Mouse (Mus musculus) frontal cortex, postnatal 14 days (tissue): Measurements from ENCODE around the gene Smoc2.
A peak's percentile ranks its signal among the peaks of the same experiment; 100 is the strongest.

ENCODE experiments used
- DNase-seq, 2 experiments: peaks; one replicate each; pipeline ENCODE4 v3.0.0; 2022; ENCODE audit warnings: low spot score in 2 of 2

The Smoc2 gene

DNA sequence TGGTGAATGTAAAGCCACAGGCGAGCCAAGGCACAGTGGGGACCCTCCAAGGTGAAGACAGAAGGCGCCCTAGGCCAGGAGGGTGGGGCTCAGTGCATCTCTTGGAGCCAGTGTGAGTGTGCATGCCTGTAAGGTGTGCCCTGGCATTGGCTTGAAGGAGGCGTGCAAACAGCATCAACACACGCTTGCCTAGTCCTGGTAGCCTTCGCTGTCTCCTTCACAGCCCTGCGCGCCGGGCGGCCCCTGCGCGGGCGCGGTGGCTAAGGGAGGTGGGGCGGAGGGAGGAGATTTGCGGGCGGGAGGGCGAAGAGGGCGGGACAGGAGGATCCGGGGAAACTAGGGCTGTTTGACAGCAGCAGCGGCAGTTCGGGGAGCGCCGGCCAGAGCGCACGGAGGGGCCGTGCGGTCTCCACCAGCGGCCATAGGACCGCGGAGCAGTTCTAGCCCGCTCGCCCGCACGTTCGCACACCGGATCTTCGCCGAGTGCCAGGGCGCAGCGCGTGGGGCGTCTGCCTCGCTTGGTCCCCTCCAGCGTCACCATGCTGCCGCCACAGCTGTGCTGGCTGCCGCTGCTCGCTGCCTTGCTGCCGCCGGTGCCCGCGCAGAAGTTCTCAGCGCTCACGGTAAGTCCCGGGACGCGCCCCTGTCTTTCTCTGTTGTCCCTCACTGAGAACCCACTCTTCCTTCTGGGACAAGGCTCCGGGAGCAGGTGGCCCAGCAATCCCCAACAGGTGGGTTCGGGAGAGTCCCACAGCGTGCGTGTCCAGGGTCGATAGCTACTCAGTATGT is at the start of gene Smoc2:
TSS of gene Smoc2 (plus strand) at position 330 of the 789 bp plus-strand sequence.
- DNase-seq, result no peak

DNA sequence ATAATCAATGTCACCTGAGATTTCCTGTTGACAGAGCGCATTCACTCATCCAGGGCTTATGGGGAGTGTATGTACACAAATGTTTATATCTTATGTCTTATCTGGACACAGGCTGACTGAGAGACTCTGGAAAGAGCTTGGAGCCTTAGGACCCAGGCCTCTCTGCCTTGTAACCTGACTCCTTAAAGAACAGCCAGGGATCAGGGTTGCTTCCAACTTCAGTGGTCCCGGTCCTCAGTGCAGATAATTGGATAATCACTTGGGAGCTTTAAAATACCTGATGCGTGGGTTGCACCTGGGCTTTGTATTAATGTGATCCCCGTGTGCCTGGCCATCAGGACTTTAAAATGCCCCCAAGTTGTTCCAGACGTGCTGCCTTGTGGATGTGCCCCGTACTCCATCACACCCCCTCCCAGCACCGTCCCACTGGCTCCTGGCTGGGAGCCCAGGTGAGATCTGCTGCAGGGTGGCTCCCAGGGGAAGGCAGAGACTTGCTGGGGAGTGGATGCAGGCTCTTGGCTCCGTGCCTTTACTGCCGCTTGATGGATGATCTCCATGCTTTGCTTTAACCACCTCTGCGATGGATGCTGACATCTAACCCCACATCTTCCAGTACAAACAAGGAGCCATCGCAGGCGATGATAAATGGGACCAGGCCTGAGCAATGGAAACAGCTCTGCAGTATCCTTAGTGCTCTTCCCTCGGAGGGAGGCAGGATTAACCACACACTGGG is 48.4 kb upstream of the Smoc2 start:
- DNase-seq, result no peak

DNA sequence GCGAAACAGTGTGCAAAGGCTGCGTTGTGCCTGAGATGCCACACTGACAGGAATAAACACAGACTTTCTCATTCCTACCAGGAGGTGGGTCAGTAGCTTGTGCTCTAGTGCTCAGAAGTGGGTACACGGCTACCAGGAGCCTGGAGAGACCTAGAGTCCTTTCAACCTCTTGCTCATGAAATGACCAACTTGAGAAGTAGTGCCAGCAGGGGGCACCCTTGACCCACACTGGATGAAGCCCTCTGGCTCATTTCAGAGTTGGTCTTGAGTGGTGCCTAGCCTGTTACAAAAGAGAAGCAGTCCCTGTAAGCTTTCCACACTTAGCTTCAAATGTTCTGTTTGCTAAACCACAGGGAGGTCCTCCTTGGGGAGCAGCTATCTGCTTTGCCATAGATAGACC is 46.7 kb upstream of the Smoc2 start:
- DNase-seq, result peak; percentile 55 to 79

DNA sequence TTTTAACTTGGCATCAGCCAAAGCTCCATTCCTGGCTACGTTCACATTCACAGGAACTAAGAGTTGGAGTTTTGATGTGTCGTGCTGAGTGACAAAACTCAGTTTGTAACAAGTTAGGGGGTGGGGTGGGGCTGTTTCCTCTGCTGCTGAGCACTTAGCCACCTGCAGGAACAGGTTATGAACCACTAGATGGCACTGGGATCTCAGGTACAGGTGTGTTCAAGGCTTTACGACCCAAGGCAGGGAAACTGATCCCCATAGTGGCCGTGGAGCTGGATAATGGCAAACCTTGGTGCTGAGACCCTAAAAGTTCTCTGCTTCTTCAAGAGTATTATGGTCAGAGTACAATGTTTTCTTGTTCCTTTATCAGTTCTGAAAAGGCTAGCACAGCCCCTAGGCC is 45.6 kb upstream of the Smoc2 start:
- no peak for DNase-seq

DNA sequence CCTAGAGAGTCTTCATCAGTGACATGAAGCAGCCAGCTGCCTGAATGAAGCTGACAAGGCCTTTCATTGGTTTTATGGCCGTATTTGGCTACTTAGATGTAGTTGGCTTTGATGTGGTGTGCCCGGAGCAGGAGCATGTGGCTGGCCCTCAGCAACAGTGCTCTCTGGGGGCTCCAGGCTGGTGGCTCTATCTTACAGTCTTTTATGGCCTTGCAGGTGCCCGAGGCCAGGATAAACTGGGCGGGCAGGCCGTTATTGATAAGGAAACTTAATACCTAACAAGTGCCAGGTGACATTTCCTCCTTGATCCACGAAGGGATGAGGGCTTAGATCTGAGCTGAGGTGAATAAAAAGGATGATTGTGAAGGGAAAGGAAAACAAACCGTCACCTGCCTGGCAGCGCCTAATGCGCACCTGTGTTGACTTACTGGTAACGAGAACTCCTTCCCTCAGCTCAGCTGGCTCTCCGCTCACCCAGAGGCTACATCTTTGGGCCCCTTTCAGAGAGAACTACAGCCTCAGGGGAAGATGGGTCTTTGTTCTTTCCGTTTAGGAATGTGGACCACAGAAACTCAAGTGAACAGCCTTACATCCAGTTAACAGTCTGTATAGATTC is 44.4 kb upstream of the Smoc2 start:
- DNase-seq, result no peak

DNA sequence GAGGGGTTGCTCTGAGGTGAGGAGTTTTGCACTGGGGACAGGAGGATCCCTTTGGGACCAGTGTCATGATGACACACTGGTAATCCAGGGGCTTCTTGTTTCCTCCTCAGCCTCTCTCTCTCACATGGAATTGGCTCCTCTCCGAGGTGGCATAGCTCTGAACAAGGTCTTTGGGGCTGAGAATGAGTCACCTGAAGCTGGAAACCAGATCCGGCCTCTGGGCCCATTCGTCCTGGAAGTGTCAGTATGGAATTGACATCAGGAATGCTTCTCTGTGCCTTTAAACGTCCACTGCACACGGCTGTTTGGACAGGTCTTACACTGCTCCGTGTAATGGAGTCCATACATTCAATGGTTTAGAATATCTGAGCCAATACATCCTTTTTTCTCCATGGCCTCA is 42.2 kb upstream of the Smoc2 start:
- no peak for DNase-seq

DNA sequence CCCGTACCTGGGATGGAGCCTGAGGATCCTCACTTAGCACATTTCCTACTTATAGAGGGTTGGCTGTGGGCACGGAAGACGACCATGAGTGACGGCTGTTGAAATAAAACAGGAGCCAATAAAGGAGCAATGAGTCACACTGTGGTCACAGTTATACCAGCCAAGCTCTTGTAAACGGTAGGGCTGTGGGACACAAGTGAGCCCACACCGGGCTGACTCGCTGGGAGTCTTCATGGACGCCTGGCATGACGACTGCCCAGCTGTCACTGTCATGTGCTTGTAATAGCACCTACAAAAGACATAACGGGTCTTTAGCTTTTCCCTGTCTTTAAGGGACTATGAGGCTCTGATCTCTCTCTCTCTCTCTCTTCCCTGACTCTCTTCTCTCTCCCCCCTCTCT is 39.3 kb upstream of the Smoc2 start:
- DNase-seq, result no peak

DNA sequence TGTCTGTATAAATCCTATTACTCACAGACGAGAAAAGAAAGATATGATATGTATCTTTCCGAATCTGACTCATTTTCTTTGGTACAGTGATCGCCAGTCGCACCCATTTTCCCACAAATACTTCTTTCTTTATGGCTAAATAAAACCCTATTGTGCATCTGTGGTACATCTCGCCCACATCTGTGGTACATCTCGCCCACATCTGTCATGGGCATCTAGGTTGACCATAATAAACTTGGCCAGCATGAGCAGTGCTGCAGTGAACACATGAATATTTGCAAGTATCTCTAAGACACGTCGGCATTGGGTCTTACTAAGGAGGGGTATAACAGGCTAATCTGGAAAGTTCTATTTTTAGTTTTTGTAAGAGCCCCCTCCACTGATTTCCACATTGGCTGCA is 36.7 kb upstream of the Smoc2 start:
- DNase-seq, result no peak

DNA sequence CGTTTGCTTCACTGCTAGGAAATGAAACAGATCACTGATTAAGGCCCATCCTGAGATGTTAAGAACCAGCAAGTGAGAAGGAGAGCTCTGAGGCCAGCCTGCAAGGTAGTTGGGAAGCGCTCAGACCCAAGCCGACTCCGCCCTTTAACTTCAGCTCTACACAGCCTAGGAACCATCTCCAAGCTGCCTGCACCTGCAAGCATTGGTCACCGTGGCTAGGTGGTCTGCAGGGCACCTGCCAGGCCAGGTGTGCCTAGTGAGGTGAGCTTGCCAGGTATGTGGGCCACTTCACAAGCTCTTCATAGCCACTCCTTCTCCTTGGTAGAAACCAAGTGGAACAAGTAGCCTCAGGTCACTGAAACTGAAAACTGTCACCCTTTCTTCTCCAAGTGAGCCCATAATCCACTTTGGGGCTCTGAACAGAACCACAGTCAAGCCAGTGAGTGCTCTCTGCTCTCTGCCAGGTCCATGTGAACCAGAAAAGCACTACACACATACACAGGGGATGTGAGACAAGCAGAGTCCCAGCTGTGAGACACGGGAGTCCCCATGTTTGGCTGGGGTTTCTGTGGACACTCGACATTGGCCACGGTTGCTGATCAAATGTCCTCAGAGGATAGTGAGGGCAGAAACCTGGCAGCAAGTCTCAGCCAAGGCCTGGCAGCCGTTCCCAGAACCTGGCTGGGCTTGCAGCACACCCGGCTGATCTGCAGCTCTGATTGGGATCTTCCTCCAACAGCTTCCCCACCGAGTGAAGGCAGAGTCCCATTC is 34.9 kb upstream of the Smoc2 start:
- DNase-seq, result no peak

DNA sequence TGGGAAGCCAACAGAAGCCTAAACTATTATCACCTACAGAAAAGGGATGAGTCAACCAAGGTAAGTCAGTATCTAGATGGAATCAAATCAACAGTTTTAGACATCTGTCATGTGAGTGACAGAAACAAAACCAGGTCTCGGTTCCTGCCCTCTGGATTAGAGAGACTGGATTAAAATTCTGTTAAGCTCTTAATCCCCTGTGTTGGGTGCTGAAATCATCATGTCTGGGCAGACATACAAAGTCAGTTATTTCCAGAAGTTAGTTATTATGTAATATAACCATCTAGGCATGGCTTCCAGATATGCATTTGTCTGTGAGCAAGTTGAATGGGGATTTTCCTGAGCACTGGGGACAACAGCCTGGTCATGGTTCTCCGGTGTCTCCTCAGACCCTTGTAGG is 33.0 kb upstream of the Smoc2 start:
- DNase-seq, result no peak

DNA sequence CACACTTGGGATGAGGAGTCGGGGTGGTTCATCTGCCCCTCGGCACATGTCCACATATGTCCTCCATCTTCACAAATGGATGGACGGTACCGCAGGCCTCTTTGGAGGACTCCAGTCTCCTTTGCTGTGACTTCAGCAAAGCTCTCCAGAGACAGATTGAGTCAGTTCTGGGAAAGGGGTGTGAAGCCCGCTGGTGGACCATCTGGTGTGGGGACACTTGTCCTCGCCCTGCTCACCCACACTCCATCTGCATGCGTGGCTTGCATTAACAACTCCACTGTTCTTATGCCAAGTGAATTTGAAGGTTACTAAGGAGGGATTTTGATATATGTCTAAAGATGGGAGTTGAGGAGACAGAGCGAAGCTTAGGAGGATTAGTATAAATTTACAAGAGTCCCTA is 31.4 kb upstream of the Smoc2 start:
- peak; percentile 57 to 72 for DNase-seq

DNA sequence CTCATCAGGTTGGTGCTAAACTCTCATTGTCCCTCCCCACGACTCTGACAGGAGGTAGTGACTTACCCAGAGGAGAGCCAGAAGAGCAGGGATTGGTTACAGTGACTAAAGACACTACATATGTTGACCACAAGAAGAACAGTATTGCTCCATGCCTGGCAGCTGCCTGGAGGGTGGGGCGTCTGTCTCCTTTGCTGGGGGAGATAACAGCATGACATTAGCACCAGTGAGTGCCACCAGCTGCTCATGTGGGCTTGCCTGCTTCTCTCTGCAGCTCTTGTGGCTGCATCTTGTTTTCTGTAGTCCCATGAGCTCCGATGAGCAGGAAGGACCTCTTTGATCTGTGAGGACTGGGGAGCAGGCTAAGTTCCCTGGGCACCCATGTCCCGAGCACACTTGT is 29.7 kb upstream of the Smoc2 start:
- DNase-seq, result no peak

DNA sequence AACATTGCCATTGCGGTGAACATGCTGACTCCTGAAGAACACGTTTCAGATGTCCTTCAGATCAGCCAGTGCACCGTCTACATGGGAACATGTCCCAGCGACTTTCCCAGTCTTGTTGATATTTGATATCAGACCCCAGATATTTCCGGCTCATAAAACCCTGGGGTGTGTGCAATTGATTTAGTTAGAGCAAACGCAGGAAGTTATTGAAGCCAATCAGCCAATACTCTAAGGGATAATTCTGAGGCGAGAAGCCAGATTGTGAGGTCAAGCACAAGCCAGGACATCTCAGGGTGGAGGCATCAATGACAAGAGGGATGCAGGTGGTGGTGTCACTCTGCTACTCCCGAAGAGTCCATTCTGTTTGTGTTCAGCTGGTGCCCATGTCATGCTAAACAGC is 28.9 kb upstream of the Smoc2 start:
- DNase-seq, result no peak

DNA sequence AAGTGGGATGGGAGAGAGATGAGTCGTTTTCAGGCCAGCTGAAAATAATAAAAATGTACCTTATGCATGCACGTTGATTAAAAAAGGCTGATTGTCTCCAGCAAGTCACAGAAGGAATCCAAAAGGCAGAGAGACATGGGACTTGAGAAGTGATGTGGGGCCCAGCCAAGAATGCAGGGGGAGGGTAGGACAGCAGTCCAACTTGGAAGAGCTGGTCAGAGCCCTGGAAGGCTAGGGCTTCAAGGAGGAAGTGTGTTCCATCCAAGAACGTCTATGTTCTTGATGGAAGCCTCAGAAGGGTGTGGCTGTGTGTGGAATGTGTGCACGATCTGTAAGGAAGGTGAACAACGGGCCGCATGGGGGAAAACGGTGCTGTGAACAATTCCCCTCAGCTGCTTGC is 26.9 kb upstream of the Smoc2 start:
- DNase-seq, result no peak

DNA sequence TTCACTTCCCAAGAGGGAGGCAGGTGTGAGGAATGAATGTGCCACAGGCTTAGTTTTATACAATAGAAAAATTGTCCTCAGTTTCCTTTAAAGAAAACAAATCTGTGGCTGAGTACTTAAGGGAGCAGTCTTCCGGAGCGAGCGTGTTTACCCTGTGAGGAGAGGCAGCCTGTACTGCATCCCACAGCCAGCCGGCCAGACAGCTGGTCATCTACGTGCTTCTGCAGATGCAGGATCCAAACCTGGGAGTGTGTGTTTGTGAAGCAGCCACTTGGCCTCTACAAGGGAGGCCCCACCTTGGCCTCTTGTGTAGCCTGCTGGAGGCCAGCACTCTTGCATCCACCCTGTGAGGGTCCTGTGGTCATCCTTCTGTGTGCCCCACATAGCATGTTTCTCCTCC is 24.7 kb upstream of the Smoc2 start:
- no peak for DNase-seq

DNA sequence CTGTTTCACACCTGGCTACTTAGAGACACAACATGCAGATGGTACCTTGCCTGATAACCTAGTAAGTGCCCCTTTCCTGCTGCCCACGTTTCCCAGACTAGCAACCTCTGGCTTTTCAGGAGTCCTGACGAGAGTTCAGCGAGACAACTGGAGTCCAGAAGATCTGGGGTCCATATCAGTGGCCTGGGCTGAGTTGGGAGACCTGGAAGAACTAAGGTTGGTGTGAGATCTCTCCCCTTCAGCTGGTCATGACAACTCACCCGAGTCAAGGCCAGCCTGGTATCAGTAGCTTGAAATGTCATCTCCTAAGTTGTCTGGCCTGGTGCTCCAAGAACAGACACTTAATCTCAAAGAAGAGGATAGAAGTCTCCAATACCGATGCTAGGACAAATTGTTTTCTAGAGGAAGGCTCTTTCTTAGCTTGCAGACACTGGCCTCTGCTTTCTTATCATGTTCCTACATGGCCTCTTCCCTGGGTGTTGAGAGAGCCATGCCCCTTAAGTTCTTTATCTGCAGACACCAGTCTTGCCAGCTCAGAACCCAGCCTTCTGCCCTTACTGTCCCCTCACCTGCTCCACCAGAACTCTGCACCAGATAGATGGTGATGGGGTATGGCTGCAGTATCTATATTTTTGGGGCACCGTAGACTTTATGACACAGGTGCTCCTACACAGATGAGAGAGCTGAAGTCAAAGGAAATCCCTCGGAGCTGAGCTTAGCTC is 21.3 kb upstream of the Smoc2 start:
- no peak for DNase-seq

DNA sequence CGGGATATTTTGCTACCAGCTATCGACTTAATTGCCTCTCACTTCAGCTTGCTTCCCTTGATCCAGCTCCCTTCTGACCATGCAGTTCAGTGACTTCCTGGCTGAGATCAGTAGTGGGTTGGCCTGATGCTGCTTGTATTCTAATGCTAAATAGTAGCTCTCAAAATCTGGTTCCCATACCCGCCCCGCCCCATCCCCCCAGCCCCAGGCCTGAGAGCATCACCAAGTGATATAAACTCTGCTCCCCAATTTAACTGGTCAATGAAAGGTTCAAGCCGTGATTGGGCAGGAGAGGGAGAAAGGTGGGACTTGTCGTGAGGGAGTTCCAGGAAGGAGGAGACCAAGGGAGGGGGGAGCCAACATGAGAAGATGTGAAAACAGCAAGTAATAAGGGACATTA is 20.4 kb upstream of the Smoc2 start:
- DNase-seq, result no peak

DNA sequence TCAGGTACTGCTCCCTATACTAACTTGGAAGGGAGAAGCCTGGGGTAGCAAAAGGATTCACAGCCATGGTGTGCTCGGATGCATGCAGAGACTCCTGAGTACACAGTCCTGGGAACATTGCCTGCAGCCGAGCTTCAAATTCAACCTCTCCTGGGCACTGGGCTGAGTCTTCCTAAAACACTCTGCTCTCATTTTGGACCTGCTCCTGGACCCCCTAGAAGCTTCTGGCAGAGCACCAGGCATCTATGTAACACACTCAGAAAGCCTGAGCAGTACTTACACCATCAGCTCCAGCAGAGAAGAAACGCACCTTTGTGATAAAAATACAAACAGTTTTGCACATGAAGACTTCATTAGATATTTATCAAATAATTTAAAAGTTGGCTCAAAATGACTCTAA is 18.3 kb upstream of the Smoc2 start:
- DNase-seq, result no peak

DNA sequence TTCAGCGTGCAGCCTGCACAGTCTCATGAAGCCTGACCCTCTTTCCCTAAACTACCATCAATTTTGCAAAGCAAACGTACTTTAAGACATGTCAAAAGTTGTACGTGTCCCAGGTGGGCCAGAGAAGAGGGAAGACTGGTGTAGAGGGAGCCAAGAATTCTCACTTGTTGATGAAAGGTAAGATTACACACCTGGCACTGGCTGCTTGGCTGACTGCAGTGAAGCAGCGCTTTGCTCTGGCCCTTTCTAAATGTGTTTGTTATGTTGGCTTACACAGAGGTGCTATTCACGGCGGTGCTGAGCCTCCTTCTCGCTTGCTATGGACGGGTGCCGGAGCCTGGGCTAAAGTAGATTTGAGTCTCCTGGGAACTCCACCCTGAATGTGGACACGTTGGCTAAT is 17.1 kb upstream of the Smoc2 start:
- DNase-seq, result no peak

DNA sequence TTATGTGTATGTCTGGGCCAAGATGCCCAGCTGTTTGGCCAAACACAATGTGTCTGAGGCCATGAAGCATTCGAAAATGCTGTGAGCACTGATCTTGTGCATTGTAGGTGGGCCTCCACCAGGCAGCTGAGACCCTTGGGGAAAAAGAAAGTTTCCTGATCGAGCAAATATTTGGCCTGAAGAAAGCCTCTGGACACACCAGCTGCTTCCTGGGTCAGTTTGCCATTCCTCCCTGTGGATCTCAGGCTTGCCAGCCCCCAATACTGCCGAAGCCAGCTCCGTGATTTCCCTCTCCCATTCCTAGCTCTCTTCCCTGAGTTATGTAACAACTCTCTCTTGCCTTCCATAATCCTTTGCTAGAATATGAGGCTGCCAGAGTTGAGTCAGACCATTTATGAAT is 11.3 kb upstream of the Smoc2 start:
- no peak for DNase-seq

DNA sequence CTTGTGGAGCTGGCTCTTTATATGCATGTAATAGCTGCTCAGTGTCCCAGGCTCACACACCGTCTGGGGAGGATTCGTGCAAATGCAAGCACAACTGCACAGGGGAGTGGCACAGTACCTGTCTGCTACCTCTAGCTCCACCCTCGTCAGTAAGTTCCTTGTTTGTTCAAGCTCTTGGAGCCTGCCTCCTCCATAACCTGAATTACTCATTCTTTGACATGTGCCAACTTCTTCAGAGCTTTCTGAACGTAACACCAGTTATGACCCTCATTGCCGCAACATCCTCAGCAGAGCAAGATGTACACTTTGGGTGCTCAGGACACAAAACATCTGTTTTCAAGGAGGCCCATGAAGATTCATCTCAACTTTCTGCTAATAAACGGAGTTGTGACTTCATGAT is 5.9 kb upstream of the Smoc2 start:
- no peak for DNase-seq

DNA sequence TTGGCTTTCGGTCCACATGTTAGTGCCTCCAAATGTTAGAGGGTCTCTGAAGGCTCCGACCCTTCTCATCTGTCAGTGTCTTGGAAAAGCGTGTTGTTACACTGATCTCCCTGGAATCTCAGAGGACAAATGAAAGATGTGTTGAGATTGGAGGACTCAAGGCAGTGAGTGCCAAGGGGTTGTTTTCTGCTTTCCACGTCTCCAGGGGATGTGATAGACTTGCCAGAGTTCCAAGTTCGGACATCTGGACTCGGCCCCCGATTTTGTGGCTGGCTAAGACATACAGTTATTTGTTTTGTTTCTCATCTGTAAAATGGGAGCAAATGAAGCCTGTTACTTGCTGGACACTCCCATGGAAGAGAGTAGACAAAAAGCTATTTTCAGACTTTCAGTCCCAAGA is 2.0 kb upstream of the Smoc2 start:
- DNase-seq, result no peak
